Mouse (Mus musculus) midbrain, embryonic 13.5 days (tissue): ENCODE measurements at regions not wholly inside any gene's neighbourhood (a gene's known extent, or its start where the extent isn't known, plus 50 kb on each side); places are given as distances from the start of the nearest gene placed in this dataset.

Source experiments
- ATAC-seq: fragments of 200-750 bp; cut with Nextera tagmentation; 2 replicates; pipeline ENCODE4 v1.8.0; 2017; ENCODE audit warnings: mild to moderate bottlenecking, moderate TSS enrichment, moderate library complexity
- H3K27ac ChIP-seq: fragments of 300-500 bp; sonication (generic); 2 replicates; pipeline ENCODE4 v1.5.1; 2015; ENCODE audit warnings: inconsistent platforms, mild to moderate bottlenecking, moderate library complexity
- H3K27me3 ChIP-seq: fragments of 300-500 bp; sonication (generic); 2 replicates; pipeline ENCODE4 v1.6.1; 2015; ENCODE audit warnings: mild to moderate bottlenecking, inconsistent platforms
- H3K36me3 ChIP-seq: fragments of 300-500 bp; sonication (generic); 2 replicates; pipeline ENCODE4 v1.6.1; 2015; ENCODE audit warnings: mild to moderate bottlenecking, inconsistent platforms
- H3K4me1 ChIP-seq: fragments of 300-500 bp; sonication (generic); replicated peaks from 2 replicates; pipeline ENCODE4 v1.6.1; 2015; ENCODE audit warnings: inconsistent platforms
- H3K4me2 ChIP-seq: fragments of 300-500 bp; sonication (generic); replicated peaks from 2 replicates; pipeline ENCODE4 v1.6.1; 2015; ENCODE audit warnings: moderate library complexity, mild to moderate bottlenecking, inconsistent platforms
- H3K4me3 ChIP-seq: fragments of 300-500 bp; sonication (generic); replicated peaks from 2 replicates; pipeline ENCODE4 v1.5.1; 2015; ENCODE audit warnings: mild to moderate bottlenecking, inconsistent platforms
- H3K9ac ChIP-seq: fragments of 300-500 bp; sonication (generic); replicated peaks from 2 replicates; pipeline ENCODE4 v1.6.1; 2015; ENCODE audit warnings: mild to moderate bottlenecking, inconsistent platforms
- H3K9me3 ChIP-seq: fragments of 300-500 bp; sonication (generic); 2 replicates; pipeline ENCODE4 v1.6.1; 2016; ENCODE audit warnings: mild to moderate bottlenecking, inconsistent platforms
- WGBS: fragments of 180-500 bp; shearing (Covaris S2); methylation state at CpG from one replicate; pipeline ENCODE4 v1.1.7; 2015; 5-methylcytosine and 5-hydroxymethylcytosine counted together

DNA sequence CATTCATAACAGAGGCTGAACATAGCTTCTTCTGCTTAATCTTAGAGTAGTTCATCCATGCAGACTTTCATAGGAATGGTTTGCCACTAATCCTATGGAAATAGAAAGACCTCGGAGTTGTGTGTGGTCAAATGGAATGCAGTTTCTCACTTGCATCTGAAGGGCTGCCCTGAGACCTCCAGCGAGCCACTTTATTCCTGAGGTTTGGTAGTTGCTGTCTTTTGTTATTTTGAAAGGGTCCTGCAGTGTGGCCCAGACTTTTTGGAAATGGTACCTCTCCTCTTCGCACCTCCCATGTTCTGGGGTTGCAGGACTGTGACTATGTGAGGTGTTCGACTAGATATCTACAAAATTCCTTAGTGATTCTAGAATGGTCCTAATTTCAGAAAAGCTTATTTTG is 489.0 kb downstream of the Rnf144b start:
- H3K9me3 ChIP-seq = 0 out of 2 replicates have a peak, but pooled peaks cover 3% of the 10 kb centered on the region
- H3K4me3 ChIP-seq = no peak overlapping the region
- H3K9ac ChIP-seq = no peak overlapping the region
- 85% methylated on average over 4 of the region's 4 CpGs for WGBS
- peaks cover 12% of the 10 kb centered on the region for H3K4me1 ChIP-seq
- no peak for ATAC-seq
- no peaks in the 10 kb centered on the region for H3K27me3 ChIP-seq
- H3K36me3 ChIP-seq = no peaks in the 10 kb centered on the region
- no peak overlapping the region for H3K4me2 ChIP-seq
- no peak overlapping the region for H3K27ac ChIP-seq

DNA sequence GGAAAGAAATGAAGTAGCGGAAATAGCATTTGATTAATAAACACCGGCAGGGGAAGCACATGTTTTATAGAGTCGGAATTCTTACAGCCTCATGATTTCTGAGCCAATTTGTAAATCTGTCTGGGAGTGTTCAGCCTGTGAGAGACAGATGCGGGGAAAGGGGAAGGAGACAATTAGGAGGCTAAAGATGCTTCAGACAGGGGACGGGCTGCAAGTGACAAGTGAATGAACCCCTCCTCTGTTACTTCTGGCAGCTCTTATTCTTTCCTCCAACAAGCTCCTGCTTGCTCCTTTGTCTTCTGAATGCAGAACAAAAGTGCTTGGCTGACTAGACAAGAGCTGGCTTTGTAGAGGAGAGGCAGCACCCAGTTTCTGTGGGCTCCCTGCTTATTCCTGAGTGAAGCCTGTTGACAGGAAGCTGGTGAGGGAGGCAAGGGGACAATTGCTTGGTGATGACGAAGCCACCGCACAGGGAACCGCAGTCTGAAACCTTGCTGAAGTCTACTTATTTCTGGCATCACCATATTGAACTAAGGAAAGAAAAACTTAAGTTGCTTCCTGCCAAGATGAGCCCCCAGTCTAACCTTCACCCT is 514.2 kb downstream of the Rnf144b start:
- Histone ChIP-seq H3K27ac (no peak overlapping the region), H3K4me1 (peaks cover 10% of the 10 kb centered on the region), H3K4me3 (no peak overlapping the region), H3K9ac (no peak overlapping the region), H3K9me3 (no peaks in the 10 kb centered on the region), H3K36me3 (no peaks in the 10 kb centered on the region), H3K27me3 (no peaks in the 10 kb centered on the region), H3K4me2 (no peak overlapping the region; the same call in 1 of the 2 replicates)
- 25% methylated on average over 8 of the region's 8 CpGs for WGBS
- ATAC-seq = no peak

DNA sequence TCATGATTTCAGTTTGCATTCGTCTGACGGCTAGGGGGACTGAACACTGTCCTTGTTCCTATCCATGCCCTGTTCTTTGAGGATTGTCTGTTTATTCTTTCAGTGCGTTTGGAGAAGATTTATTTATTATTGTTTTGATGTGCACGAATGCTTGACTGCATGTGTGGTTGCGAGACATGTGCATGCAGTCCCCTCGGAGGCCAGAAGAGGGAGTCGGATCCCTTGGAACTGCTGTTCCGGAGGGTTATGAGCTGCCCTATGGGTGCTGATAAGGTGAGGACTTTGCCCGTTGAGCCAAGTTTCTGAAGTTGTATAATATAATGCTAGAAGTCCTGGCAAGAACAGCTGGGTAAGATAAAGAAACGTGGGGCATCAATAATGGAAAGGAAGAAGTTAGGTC is 519.9 kb downstream of the Rnf144b start:
- WGBS = 92% methylated on average over 10 of the region's 10 CpGs
- H3K9me3 ChIP-seq = no peaks in the 10 kb centered on the region
- ATAC-seq = no peak

DNA sequence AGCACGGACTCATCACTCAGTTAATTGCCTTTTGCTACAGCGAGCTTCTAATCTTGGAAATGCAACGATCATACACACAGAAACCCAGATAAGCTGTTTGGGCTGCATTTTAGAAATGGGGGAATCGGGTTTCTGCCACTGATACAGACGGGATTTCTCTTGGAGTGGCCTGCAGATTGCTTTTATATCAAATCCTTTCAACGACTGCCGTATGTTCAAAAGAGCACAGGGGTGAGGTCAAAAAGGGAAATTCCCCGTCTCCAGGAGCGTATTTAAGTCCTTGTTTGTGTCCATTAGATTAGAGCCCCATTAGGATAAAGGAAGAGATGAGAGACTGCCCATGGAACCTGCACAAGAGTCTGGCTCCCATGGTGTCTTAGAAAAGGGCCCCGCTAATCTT is 522.6 kb downstream of the Rnf144b start:
- no peak for ATAC-seq
- H3K4me2 ChIP-seq = peak overlapping the region; percentile 25
- H3K9ac ChIP-seq = no peak overlapping the region
- H3K9me3 ChIP-seq = no peaks in the 10 kb centered on the region
- peak overlapping the region; percentile 49 for H3K27ac ChIP-seq
- H3K4me3 ChIP-seq = no peak overlapping the region
- WGBS = 24% methylated on average over 10 of the region's 10 CpGs
- H3K36me3 ChIP-seq = no peaks in the 10 kb centered on the region
- peaks cover 7% of the 10 kb centered on the region for H3K4me1 ChIP-seq
- no peaks in the 10 kb centered on the region for H3K27me3 ChIP-seq

More for the DNA sequence above, 519.9 kb downstream of the Rnf144b start:
- Histone ChIP-seq H3K9ac (no peak overlapping the region), H3K4me3 (no peak overlapping the region), H3K27ac (no peak overlapping the region), H3K4me1 (peaks cover 7% of the 10 kb centered on the region), H3K4me2 (no peak overlapping the region), H3K36me3 (no peaks in the 10 kb centered on the region), H3K27me3 (no peaks in the 10 kb centered on the region)

DNA sequence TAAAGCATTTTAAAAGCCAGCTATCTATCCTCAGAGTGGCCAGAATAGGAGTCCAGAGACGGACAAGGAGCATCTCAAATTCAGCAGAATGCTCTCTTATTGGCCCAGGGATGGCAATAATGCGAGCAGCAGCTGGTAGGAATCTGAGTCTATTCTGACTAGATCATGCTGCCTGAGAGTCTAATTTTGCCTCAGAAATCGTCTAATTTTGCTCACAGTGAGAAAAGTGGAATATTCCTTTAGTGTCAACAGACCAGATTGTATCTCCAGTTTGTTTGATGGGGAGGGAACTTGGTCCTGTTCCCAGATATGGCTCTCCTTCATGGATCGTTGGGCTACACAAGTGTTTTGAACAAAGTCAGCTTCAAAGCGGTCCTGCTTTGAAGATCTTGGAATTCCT is 525.2 kb downstream of the Rnf144b start:
- no peak for ATAC-seq
- no peak overlapping the region for H3K4me3 ChIP-seq
- H3K36me3 ChIP-seq = no peaks in the 10 kb centered on the region
- 74% methylated on average over 5 of the region's 5 CpGs for WGBS
- no peaks in the 10 kb centered on the region for H3K9me3 ChIP-seq
- no peaks in the 10 kb centered on the region for H3K27me3 ChIP-seq
- no peak overlapping the region for H3K9ac ChIP-seq
- H3K27ac ChIP-seq = no peak overlapping the region
- no peak overlapping the region for H3K4me2 ChIP-seq
- H3K4me1 ChIP-seq = peaks cover 7% of the 10 kb centered on the region

DNA sequence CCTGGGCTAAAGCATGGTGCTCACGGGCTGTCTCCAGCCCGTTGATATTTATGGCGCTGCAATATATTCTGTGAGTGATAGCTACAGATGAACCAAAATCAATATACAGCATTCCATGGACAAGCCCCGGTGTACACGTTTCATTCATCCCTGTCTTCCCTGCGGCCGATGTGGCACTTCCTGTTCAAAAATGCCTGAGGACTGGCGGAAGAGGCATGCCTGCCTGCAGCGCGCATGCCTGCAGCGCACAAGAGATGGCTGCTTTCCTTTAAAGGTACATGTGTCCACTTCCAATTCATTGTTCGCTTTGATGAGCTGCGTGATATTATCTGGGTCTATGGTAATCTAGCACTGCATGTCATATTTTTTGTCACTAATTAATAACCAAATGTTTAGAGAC is 527.6 kb downstream of the Rnf144b start:
- WGBS = 83% methylated on average over 13 of the region's 13 CpGs
- Histone ChIP-seq H3K4me3 (0 out of 2 replicates have a peak overlapping the region, but pooled peaks have one; percentile 0), H3K9ac (no peak overlapping the region)

DNA sequence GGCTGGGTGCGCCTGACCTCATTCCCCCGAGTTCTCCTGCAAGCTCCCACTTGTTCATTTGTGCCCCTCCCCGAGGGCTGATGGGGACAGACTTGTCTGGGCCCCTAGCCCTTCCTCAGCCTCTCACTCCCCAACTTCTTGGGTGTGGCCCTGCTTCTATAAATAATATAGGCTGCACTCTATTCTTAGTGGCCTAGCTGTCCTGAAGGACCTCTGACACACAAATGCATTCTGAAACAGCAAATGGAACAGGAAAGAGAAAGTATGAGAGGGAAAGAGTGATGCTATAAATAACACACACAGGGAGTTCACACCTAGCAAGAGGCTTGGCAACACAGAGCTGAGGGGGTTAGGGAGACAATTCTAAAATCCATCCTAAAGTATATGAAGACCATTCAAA is 544.0 kb downstream of the Rnf144b start:
- Histone ChIP-seq H3K27me3 (no peaks in the 10 kb centered on the region), H3K4me2 (no peak overlapping the region), H3K4me3 (no peak overlapping the region), H3K27ac (no peak overlapping the region; the same call in 1 of the 2 replicates), H3K9ac (no peak overlapping the region), H3K9me3 (no peaks in the 10 kb centered on the region), H3K36me3 (no peaks in the 10 kb centered on the region), H3K4me1 (peaks cover 16% of the 10 kb centered on the region)
- 72% methylated on average over 3 of the region's 3 CpGs for WGBS
- no peak for ATAC-seq

More for the DNA sequence above, 527.6 kb downstream of the Rnf144b start:
- Histone ChIP-seq H3K4me1 (peaks cover 3% of the 10 kb centered on the region), H3K27ac (0 out of 2 replicates have a peak overlapping the region, but pooled peaks have one; percentile 10), H3K9me3 (no peaks in the 10 kb centered on the region), H3K36me3 (no peaks in the 10 kb centered on the region), H3K4me2 (peak overlapping the region; percentile 12; the same call in 1 of the 2 replicates), H3K27me3 (no peaks in the 10 kb centered on the region)
- no peak for ATAC-seq

DNA sequence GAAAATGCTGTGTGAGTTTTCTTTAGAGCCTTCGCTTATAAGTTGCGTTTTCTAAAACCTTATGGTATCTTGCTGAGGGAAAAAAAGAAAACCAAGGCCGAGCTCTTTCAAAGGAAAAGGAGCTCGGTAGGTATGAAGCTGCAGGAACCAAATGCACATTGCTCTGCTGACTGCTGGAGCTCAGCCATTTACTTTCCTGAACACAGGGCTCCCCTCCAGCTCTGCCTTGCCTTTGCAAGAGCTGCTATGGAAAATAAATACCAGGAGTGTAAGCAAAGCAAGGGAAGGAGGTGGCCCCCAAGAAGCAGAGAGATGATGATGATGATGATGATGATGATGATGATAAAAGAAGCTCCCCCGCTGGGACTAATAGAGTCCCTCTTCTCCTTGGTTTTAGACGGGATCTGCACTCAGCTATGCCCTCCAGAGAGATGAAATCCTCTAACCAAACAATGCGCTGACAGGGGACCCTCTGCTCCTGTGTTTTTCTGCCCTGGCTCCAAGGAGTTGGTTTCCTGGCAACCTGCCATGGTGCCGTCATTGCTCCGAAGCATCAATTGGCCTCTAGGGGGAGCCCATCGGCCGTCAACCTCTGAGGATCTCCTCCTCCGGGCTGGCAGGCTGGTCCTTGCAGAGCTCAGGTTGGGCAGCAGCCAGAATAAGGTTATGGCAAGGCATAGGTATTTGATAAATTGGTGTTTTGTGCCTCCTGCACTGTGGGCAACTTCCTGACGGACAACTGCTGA is 544.7 kb downstream of the Rnf144b start:
- Histone ChIP-seq H3K9ac (no peak overlapping the region), H3K4me2 (peak overlapping the region; percentile 36), H3K27ac (peak overlapping the region; percentile 59), H3K27me3 (no peaks in the 10 kb centered on the region), H3K36me3 (no peaks in the 10 kb centered on the region), H3K4me3 (no peak overlapping the region), H3K9me3 (no peaks in the 10 kb centered on the region), H3K4me1 (peaks cover 16% of the 10 kb centered on the region)
- peak; percentile 89 for ATAC-seq
- WGBS = 25% methylated on average over 13 of the region's 13 CpGs

DNA sequence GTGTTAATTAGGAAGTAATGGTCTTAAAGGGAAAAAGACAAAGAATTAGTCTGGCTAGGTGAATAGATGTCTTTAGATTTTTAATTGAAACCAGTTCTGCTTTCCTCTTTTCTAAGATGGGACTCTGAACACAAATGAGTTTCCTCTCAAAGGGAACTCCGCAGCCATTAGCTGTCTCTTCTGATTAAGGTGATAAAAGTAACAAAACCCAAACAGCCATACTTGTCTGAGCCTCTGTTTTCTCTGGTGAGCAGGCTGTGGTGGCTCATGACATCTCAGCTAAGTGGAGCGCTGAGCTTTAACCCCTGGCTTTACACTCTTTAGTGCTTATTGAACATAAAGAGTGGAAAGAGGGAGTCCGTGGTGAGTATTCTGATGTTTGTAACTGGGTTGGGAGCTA is 565.7 kb downstream of the Rnf144b start:
- 61% methylated on average over 3 of the region's 3 CpGs for WGBS
- Histone ChIP-seq H3K36me3 (no peaks in the 10 kb centered on the region), H3K9me3 (no peaks in the 10 kb centered on the region), H3K27ac (no peak overlapping the region), H3K4me1 (no peaks in the 10 kb centered on the region), H3K4me3 (no peak overlapping the region), H3K27me3 (no peaks in the 10 kb centered on the region), H3K9ac (no peak overlapping the region), H3K4me2 (no peak overlapping the region)
- no peak for ATAC-seq

DNA sequence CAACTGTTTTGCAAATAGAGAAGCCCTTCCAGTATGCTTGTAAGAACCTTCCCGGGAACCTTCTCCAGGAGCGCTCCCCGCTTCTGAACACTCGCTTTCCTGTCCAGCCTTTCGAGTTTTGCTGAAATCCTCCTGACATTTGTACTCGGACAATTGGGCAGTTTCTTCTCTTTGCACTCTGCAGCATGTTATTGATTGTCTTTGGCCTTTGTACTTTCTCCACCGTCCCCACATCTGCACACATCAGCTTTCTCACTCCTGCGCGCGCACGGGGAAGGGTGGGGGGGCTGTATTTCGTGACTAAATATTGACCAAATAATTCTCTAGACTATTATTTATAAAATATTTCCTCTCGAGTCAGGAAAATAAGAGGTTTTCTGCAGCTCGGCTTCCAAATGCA is 567.2 kb upstream of the Id4 start:
- no peak for ATAC-seq
- Histone ChIP-seq H3K4me2 (no peak overlapping the region), H3K36me3 (no peaks in the 10 kb centered on the region), H3K9me3 (no peaks in the 10 kb centered on the region), H3K27ac (no peak overlapping the region), H3K9ac (no peak overlapping the region), H3K27me3 (no peaks in the 10 kb centered on the region), H3K4me1 (no peaks in the 10 kb centered on the region), H3K4me3 (no peak overlapping the region)
- WGBS = 88% methylated on average over 14 of the region's 14 CpGs

DNA sequence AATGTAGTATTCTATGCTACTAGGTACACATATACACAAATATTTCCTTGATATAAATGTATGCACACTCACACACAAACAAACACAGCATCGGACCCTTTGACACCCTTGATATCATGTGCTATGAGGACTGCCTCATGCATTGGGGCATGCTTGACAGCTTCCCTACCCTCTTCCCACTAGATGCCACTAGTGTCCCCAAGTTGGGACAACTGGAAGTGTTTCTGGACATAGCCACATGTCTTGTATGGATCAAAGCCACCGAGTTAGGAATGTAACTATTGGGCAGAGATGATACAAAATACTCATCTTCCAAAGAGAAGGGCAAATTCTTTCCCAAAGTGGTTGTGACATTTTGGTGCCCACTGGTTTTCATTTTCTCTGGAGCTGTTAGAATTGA is 565.2 kb upstream of the Id4 start:
- no peaks in the 10 kb centered on the region for H3K36me3 ChIP-seq
- H3K9me3 ChIP-seq = no peaks in the 10 kb centered on the region
- no peak overlapping the region for H3K9ac ChIP-seq
- WGBS = 85% methylated on average over 2 of the region's 2 CpGs
- no peaks in the 10 kb centered on the region for H3K4me1 ChIP-seq
- no peaks in the 10 kb centered on the region for H3K27me3 ChIP-seq
- no peak overlapping the region for H3K27ac ChIP-seq
- no peak for ATAC-seq
- H3K4me2 ChIP-seq = no peak overlapping the region
- no peak overlapping the region for H3K4me3 ChIP-seq

DNA sequence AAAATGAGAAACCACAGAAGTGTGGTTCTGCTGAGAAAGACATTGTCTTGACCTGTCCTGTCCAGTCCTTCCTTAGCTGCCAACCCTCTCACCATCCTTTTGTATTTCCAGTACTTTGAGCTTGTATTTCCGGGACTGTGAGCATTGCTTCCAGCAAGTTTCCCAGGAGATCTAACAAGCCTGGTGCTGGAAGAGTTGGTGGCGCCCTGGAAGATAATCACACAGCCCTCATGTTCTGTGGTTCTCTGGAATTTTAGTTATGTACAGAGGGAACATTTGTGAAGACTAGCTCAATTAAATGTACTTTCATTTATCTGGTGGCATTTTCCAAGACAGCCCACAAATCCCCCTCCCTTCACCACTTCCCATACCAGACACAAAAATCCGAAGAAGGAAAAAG is 560.5 kb upstream of the Id4 start:
- Histone ChIP-seq H3K4me2 (no peak overlapping the region), H3K4me3 (no peak overlapping the region), H3K4me1 (no peaks in the 10 kb centered on the region), H3K27ac (no peak overlapping the region), H3K27me3 (no peaks in the 10 kb centered on the region), H3K36me3 (no peaks in the 10 kb centered on the region), H3K9ac (no peak overlapping the region), H3K9me3 (no peaks in the 10 kb centered on the region)
- ATAC-seq = no peak
- WGBS = 67% methylated on average over 3 of the region's 3 CpGs
